Mouse (Mus musculus): ENCODE measurements around the gene Miga2.
"Not testable (repeated sequence)": the region's sequence is repeated elsewhere in the genome, so short reads cannot be mapped to it uniquely, and the experiment has no call there.

Miga2 gene

GRCm38 (mm10) chr2:30397986-30398512, 34.0 kb downstream of the Miga2 start:
- no peak for DNase-seq (ENCODE audit: low spot score)

GRCm38 (mm10) chr2:30399191-30400171, 35.4 kb downstream of the Miga2 start:
- no peak for DNase-seq (ENCODE audit: low spot score)

GRCm38 (mm10) chr2:30401581-30401980, 37.5 kb downstream of the Miga2 start:
- DNase-seq (ENCODE audit: low spot score): no peak

GRCm38 (mm10) chr2:30402351-30402826, 38.4 kb downstream of the Miga2 start:
- no peak for DNase-seq (ENCODE audit: low spot score)

GRCm38 (mm10) chr2:30402843-30403242, 38.8 kb downstream of the Miga2 start:
- no peak for DNase-seq (ENCODE audit: low spot score)

- no peak for DNase-seq (ENCODE audit: low spot score)
Measured at GRCm38 (mm10) chr2:30403870-30404269, 39.8 kb downstream of the Miga2 start.

GRCm38 (mm10) chr2:30407221-30407620, 43.2 kb downstream of the Miga2 start:
- no peak for DNase-seq (ENCODE audit: low spot score)

GRCm38 (mm10) chr2:30407778-30408177, 43.7 kb downstream of the Miga2 start:
- DNase-seq (ENCODE audit: low spot score): no peak

GRCm38 (mm10) chr2:30408452-30409100, 44.5 kb downstream of the Miga2 start:
- no peak for DNase-seq (ENCODE audit: low spot score)

GRCm38 (mm10) chr2:30409454-30410176, 45.6 kb downstream of the Miga2 start:
- DNase-seq (ENCODE audit: low spot score): no peak

- no peak for DNase-seq (ENCODE audit: low spot score)
Measured at GRCm38 (mm10) chr2:30413038-30413973, 49.3 kb downstream of the Miga2 start.

- no peak for DNase-seq (ENCODE audit: low spot score)
Measured at GRCm38 (mm10) chr2:30414101-30414500, 50.1 kb downstream of the Miga2 start.

GRCm38 (mm10) chr2:30414681-30415080, 50.6 kb downstream of the Miga2 start:
- no peak for DNase-seq (ENCODE audit: low spot score)

GRCm38 (mm10) chr2:30415157-30415935, 51.3 kb downstream of the Miga2 start, which contains the start of gene Crat:
Crat (minus strand) TSS chr2:30415813.
- peak; percentile 79 for DNase-seq (ENCODE audit: low spot score)

GRCm38 (mm10) chr2:30415936-30416648, 52.1 kb downstream of the Miga2 start, which contains the start of gene Ptpa:
Ptpa (plus strand) TSS chr2:30416039.
- DNase-seq (ENCODE audit: low spot score): peak; percentile 90

- no peak for DNase-seq (ENCODE audit: low spot score)
Measured at GRCm38 (mm10) chr2:30416649-30416965, 52.6 kb downstream of the Miga2 start.

- DNase-seq (ENCODE audit: low spot score): not testable (repeated sequence)
Measured at GRCm38 (mm10) chr2:30417154-30417553, 53.1 kb downstream of the Miga2 start.

- DNase-seq (ENCODE audit: low spot score): no peak
Measured at GRCm38 (mm10) chr2:30417595-30418165, 53.6 kb downstream of the Miga2 start.

- DNase-seq (ENCODE audit: low spot score): no peak
Measured at GRCm38 (mm10) chr2:30418259-30418658, 54.2 kb downstream of the Miga2 start.
